Mouse (Mus musculus) kidney, adult 2 months (tissue): ENCODE data around the gene Rnf213.

Source experiments
- CTCF ChIP-seq: fragments of 200-500 bp; conservative IDR thresholded peaks from 2 replicates; pipeline ENCODE4 v1.5.1; 2011; ENCODE audit warnings: low read depth, mild to moderate bottlenecking, control low read depth, low read length, moderate library complexity, mixed read lengths; ENCODE audit not compliant: insufficient read depth, insufficient read length
- POLR2A ChIP-seq: fragments of 200-500 bp; IDR thresholded peaks from one replicate; pipeline ENCODE4 v1.6.1; 2011; ENCODE audit warnings: low read depth, low read length, control low read depth

- no peak for TF ChIP-seq POLR2A
- no peak for TF ChIP-seq CTCF
Measured at GRCm38 (mm10) chr11:119513038-119513659, 120.2 kb downstream of the Rnf213 start.
